In the genomic region with DNA sequence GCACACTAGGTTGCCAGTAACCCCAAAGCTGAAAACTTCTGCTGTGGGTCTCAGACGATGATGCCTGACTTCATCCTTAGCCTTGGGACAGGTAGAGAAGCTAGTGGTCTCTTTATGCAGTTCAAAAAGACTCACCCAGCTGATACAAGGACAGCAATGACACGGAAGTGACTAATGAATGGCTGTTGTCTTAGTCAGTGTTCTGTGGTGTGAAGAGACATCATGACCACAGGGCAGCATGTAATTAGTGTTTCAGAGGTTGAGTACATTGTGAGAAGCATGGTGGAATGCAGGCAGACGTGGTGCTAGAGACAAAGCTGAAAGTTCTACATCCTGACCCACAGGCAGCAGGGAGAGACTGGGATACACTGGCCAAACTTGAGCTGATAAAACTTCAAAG, we compare ENCODE assay signal across 18 mouse cellular contexts. TPM values are rescaled to one million over a fixed set of nuclear protein-coding genes. Genes with fewer than 3 reads are reported as not detected.
DNase-seq lines count a peak whose midpoint lies in the region; ATAC-seq and TF ChIP-seq lines count a peak whose summit lies in the region.
"Had no signal": no experiment of that assay in that cellular context is flagged by ENCODE, and none has a peak within 500 bp of the region (broad histone marks: within the 10 kb centered on the region; RNA-seq: fewer than 3 reads in every experiment).

No protein-coding gene starts in this region.

- H3K27me3 ChIP-seq in forebrain, postnatal 0 days (ENCODE audit: insufficient read depth, low read length), result no peaks in the 10 kb centered on the region; the same call in 1 of the 2 replicates
- H3K27me3 ChIP-seq: intestine, embryonic 15.5 days had no signal

- no peak overlapping the region for H3K4me2 ChIP-seq in forebrain, postnatal 0 days (ENCODE audit: low read depth)

- peak; percentile 4 for DNase-seq in cerebellum, adult 9-10 months
- DNase-seq in cerebellum, postnatal 4 days (ENCODE audit: low spot score in 2 of 2), result no peak
- DNase-seq in 3134 (ENCODE audit: extremely low read depth, insufficient read length, low spot score), result peak; percentile 52
- peak; percentile 76 for DNase-seq in 416B (ENCODE audit: low read depth)
- DNase-seq in induced T-regulatory cell, adult 2 months (ENCODE audit: low read depth), result peak; percentile 14
- DNase-seq in forebrain, postnatal 0 days, result no peak
- no peak for DNase-seq in thymus, postnatal 4 days
- DNase-seq: adrenal gland, postnatal 25 days; cerebellum, adult 8-10 months; cerebellum, postnatal 25 days; gastrocnemius, postnatal 14 days; heart, adult 2 months; heart, postnatal 36 days; kidney, adult 18-20 months had no signal

- no peak for TF ChIP-seq CTCF in forebrain, postnatal 0 days (IDR thresholded peaks at IDR 0.05; ENCODE audit: low read depth)

- no peak for ATAC-seq in forebrain, postnatal 0 days
- ATAC-seq: forebrain, embryonic 16.5 days; intestine, embryonic 15.5 days had no signal

- H3K27ac ChIP-seq in forebrain, postnatal 0 days (ENCODE audit: low read depth, low read length), result no peak overlapping the region
- H3K27ac ChIP-seq: embryonic facial prominence, embryonic 13.5 days; forebrain, embryonic 12.5 days; heart, adult 2 months; intestine, embryonic 15.5 days had no signal

- H3K36me3 ChIP-seq in forebrain, postnatal 0 days (ENCODE audit: insufficient read depth), result no peaks in the 10 kb centered on the region
- H3K36me3 ChIP-seq: embryonic facial prominence, embryonic 13.5 days; forebrain, embryonic 12.5 days; intestine, embryonic 15.5 days had no signal

- H3K9me3 ChIP-seq in forebrain, postnatal 0 days (ENCODE audit: low read length), result no peaks in the 10 kb centered on the region
- H3K9me3 ChIP-seq: embryonic facial prominence, embryonic 13.5 days; forebrain, embryonic 12.5 days; intestine, embryonic 15.5 days had no signal

- WGBS in forebrain, postnatal 0 days, result 77% methylated on average over 3 of the region's 3 CpGs

- H3K9ac ChIP-seq in forebrain, postnatal 0 days, result no peak overlapping the region

- H3K4me3 ChIP-seq in forebrain, postnatal 0 days (ENCODE audit: low read depth, low read length), result no peak overlapping the region

- H3K4me1 ChIP-seq in forebrain, postnatal 0 days (ENCODE audit: insufficient read depth), result no peaks in the 10 kb centered on the region

RNA-seq across cellular contexts. Expression of gene Ranbp3, which starts 5.5 kb away (rescaled TPM):
- 104 and 115 TPM in 2 replicates for total RNA-seq in forebrain, postnatal 0 days (2014; rRNA removed)
- polyA plus RNA-seq in forebrain, postnatal 0 days (2015; fragmentation: Nextera tagmentation; extraction: Ambion mirVana), result 98.2 and 100 TPM in 2 replicates

RNA-seq across cellular contexts. Expression of gene Catsperd, which starts 39.6 kb away (rescaled TPM):
- total RNA-seq in forebrain, postnatal 0 days (2014; rRNA removed), result 0.81 and 1.5 TPM in 2 replicates
- polyA plus RNA-seq in forebrain, postnatal 0 days (2015; fragmentation: Nextera tagmentation; extraction: Ambion mirVana), result 0.94 and 1.2 TPM in 2 replicates
- total RNA-seq: gastrocnemius, postnatal 14 days; heart, adult 2 months; heart, postnatal 36 days had no signal

RNA-seq across cellular contexts. Expression of gene Lonp1, which starts 40.9 kb away (rescaled TPM):
- 64.9 and 76.3 TPM in 2 replicates for total RNA-seq in forebrain, postnatal 0 days (2014; rRNA removed)
- polyA plus RNA-seq in forebrain, postnatal 0 days (2015; fragmentation: Nextera tagmentation; extraction: Ambion mirVana), result 34.2 and 38.2 TPM in 2 replicates

RNA-seq across cellular contexts. Expression of gene Ndufa11, which starts 50.0 kb away (rescaled TPM):
- total RNA-seq in forebrain, postnatal 0 days (2014; rRNA removed), result 191 TPM in 2 replicates
- polyA plus RNA-seq in forebrain, postnatal 0 days (2015; fragmentation: Nextera tagmentation; extraction: Ambion mirVana), result 576 and 730 TPM in 2 replicates

RNA-seq across cellular contexts. Expression of gene Vmac, which starts 50.2 kb away (rescaled TPM):
- total RNA-seq in forebrain, postnatal 0 days (2014; rRNA removed), result 23.2 and 33.7 TPM in 2 replicates
- polyA plus RNA-seq in forebrain, postnatal 0 days (2015; fragmentation: Nextera tagmentation; extraction: Ambion mirVana), result 24.3 and 26.9 TPM in 2 replicates

Comparison
In these comparisons a context has a peak if more than half of its experiments do, and no peak if none do; other contexts are left out.
1. DNase-seq: peak in cerebellum, adult 9-10 months (single experiment), 3134 (single experiment), 416B (single experiment) and induced T-regulatory cell, adult 2 months (single experiment); none in cerebellum, postnatal 4 days (0 of 2), forebrain, postnatal 0 days (single experiment) and thymus, postnatal 4 days (single experiment).